Mouse (Mus musculus) hindbrain, embryonic 16.5 days (tissue): ENCODE data around the gene Rab5b. TPM values are rescaled to one million over a fixed set of nuclear protein-coding genes. Genes with fewer than 3 reads are reported as not detected.
A peak's percentile ranks its signal among the peaks of the same experiment; 100 is the strongest.

ENCODE experiments used
- ATAC-seq: fragments of 200-750 bp; cut with Nextera tagmentation; 2 replicates; pipeline ENCODE4 v1.8.0; 2017; ENCODE audit warnings: moderate TSS enrichment, moderate library complexity
- H3K27ac ChIP-seq: fragments of 300-500 bp; sonication (generic); 2 replicates; pipeline ENCODE4 v1.5.1; 2014; ENCODE audit warnings: low read depth, mild to moderate bottlenecking, control low read depth, low read length, moderate library complexity
- H3K27me3 ChIP-seq: fragments of 300-500 bp; sonication (generic); replicated peaks from 2 replicates; pipeline ENCODE4 v1.6.1; 2014; ENCODE audit warnings: low read length; ENCODE audit not compliant: control insufficient read depth, insufficient read depth
- H3K36me3 ChIP-seq: fragments of 300-500 bp; sonication (generic); 2 replicates; pipeline ENCODE4 v1.6.1; 2014; ENCODE audit warnings: mild to moderate bottlenecking, low read length, moderate library complexity, mixed read lengths; ENCODE audit not compliant: control insufficient read depth, insufficient read depth
- H3K4me1 ChIP-seq: fragments of 300-500 bp; sonication (generic); 2 replicates; pipeline ENCODE4 v1.6.1; 2014; ENCODE audit warnings: low read depth, low read length; ENCODE audit not compliant: control insufficient read depth, insufficient read depth
- H3K4me2 ChIP-seq: fragments of 300-500 bp; sonication (generic); 2 replicates; pipeline ENCODE4 v1.6.1; 2014; ENCODE audit warnings: mild to moderate bottlenecking, low read length, control low read depth, moderate library complexity
- H3K4me3 ChIP-seq: fragments of 300-500 bp; sonication (generic); 2 replicates; pipeline ENCODE4 v1.5.1; 2014; ENCODE audit warnings: mild to moderate bottlenecking, low read length, control low read depth, moderate library complexity
- H3K9ac ChIP-seq: fragments of 300-500 bp; sonication (generic); 2 replicates; pipeline ENCODE4 v1.6.1; 2014; ENCODE audit warnings: low read depth, mild to moderate bottlenecking, control low read depth, low read length, moderate library complexity
- H3K9me3 ChIP-seq: fragments of 300-500 bp; sonication (generic); 2 replicates; pipeline ENCODE4 v1.6.1; 2014; ENCODE audit warnings: mild to moderate bottlenecking, low read length, moderate library complexity; ENCODE audit not compliant: control insufficient read depth
- WGBS: fragments of 180-500 bp; shearing (Covaris S2); extraction: QIAGEN DNeasy Blood & Tissue Kit; methylation state at CpG from one replicate; pipeline ENCODE4 v1.1.7; 2014; 5-methylcytosine and 5-hydroxymethylcytosine counted together
- polyA plus RNA-seq: library from polyadenylated mRNA; unstranded; fragments of >200 nt; fragmentation: Nextera tagmentation; extraction: Ambion mirVana; gene quantifications from 2 replicates; pipeline ENCODE4 v1.2.1, GENCODE M21; 2015

Rab5b gene
- polyA plus RNA-seq, 1 experiment from 2014 or later: 118 TPM

- H3K27ac ChIP-seq: no peak overlapping the region
- H3K9ac ChIP-seq: no peak overlapping the region
- ATAC-seq: no peak
- H3K36me3 ChIP-seq: no peaks in the 10 kb centered on the region
- H3K4me3 ChIP-seq: no peak overlapping the region
- no peaks in the 10 kb centered on the region for H3K27me3 ChIP-seq
- H3K4me2 ChIP-seq: no peak overlapping the region
- WGBS: 93% methylated on average over 9 of the region's 9 CpGs
- H3K4me1 ChIP-seq: peaks cover 11% of the 10 kb centered on the region
- H3K9me3 ChIP-seq: no peaks in the 10 kb centered on the region
These were observed 24.9 kb downstream of the Rab5b start for GRCm38 (mm10) chr10:128671148-128671547.

- peak; percentile 76 for ATAC-seq
- no peaks in the 10 kb centered on the region for H3K27me3 ChIP-seq
- no peaks in the 10 kb centered on the region for H3K9me3 ChIP-seq
- H3K4me2 ChIP-seq: peak overlapping the region; percentile 74
- peak overlapping the region; percentile 84 for H3K27ac ChIP-seq
- no peaks in the 10 kb centered on the region for H3K36me3 ChIP-seq
- H3K9ac ChIP-seq: peak overlapping the region; percentile 78
- peaks cover 11% of the 10 kb centered on the region for H3K4me1 ChIP-seq
- peak overlapping the region; percentile 67 for H3K4me3 ChIP-seq
- under 1% methylated on average over 42 of the region's 42 CpGs for WGBS
These were observed 27.0 kb downstream of the Rab5b start for GRCm38 (mm10) chr10:128668790-128669672.

- Histone ChIP-seq H3K27ac (no peak overlapping the region), H3K4me1 (peaks cover 5% of the 10 kb centered on the region), H3K4me3 (no peak overlapping the region), H3K36me3 (no peaks in the 10 kb centered on the region), H3K27me3 (no peaks in the 10 kb centered on the region), H3K9me3 (no peaks in the 10 kb centered on the region), H3K4me2 (no peak overlapping the region), H3K9ac (no peak overlapping the region)
- WGBS: 99% methylated on average over 2 of the region's 2 CpGs
- no peak for ATAC-seq
These were observed 30.3 kb downstream of the Rab5b start for GRCm38 (mm10) chr10:128665806-128666205.

- H3K4me2 ChIP-seq: no peak overlapping the region
- 87% methylated on average over 3 of the region's 3 CpGs for WGBS
- H3K4me3 ChIP-seq: no peak overlapping the region
- H3K4me1 ChIP-seq: peaks cover 5% of the 10 kb centered on the region
- no peaks in the 10 kb centered on the region for H3K9me3 ChIP-seq
- H3K27me3 ChIP-seq: no peaks in the 10 kb centered on the region
- H3K27ac ChIP-seq: no peak overlapping the region
- no peak for ATAC-seq
- no peaks in the 10 kb centered on the region for H3K36me3 ChIP-seq
- H3K9ac ChIP-seq: no peak overlapping the region
These were observed 30.8 kb downstream of the Rab5b start for GRCm38 (mm10) chr10:128665307-128665706.

GRCm38 (mm10) chr10:128664808-128665207 lies 31.3 kb downstream of the Rab5b start:
- WGBS: 74% methylated on average over 3 of the region's 3 CpGs
- Histone ChIP-seq H3K27ac (no peak overlapping the region), H3K4me2 (no peak overlapping the region), H3K4me3 (no peak overlapping the region), H3K27me3 (no peaks in the 10 kb centered on the region), H3K36me3 (no peaks in the 10 kb centered on the region), H3K4me1 (peaks cover 5% of the 10 kb centered on the region), H3K9ac (no peak overlapping the region), H3K9me3 (no peaks in the 10 kb centered on the region)
- no peak for ATAC-seq

- H3K4me2 ChIP-seq: no peak overlapping the region
- ATAC-seq: no peak
- no peak overlapping the region for H3K4me3 ChIP-seq
- H3K36me3 ChIP-seq: no peaks in the 10 kb centered on the region
- no peak overlapping the region for H3K27ac ChIP-seq
- no peaks in the 10 kb centered on the region for H3K27me3 ChIP-seq
- no peak overlapping the region for H3K9ac ChIP-seq
- 71% methylated on average over 5 of the region's 5 CpGs for WGBS
- H3K9me3 ChIP-seq: no peaks in the 10 kb centered on the region
- H3K4me1 ChIP-seq: peaks cover 5% of the 10 kb centered on the region
These were observed 32.4 kb downstream of the Rab5b start for GRCm38 (mm10) chr10:128663441-128664220.

- Histone ChIP-seq H3K4me3 (no peak overlapping the region), H3K27me3 (no peaks in the 10 kb centered on the region), H3K9ac (no peak overlapping the region), H3K4me1 (no peaks in the 10 kb centered on the region), H3K36me3 (no peaks in the 10 kb centered on the region), H3K4me2 (no peak overlapping the region), H3K27ac (no peak overlapping the region), H3K9me3 (no peaks in the 10 kb centered on the region)
- ATAC-seq: no peak
These were observed 33.6 kb downstream of the Rab5b start for GRCm38 (mm10) chr10:128662465-128662864.

GRCm38 (mm10) chr10:128659490-128659889 lies 36.6 kb downstream of the Rab5b start:
- H3K36me3 ChIP-seq: no peaks in the 10 kb centered on the region
- no peak overlapping the region for H3K4me3 ChIP-seq
- H3K4me1 ChIP-seq: no peaks in the 10 kb centered on the region
- WGBS: 41% methylated on average over 9 of the region's 9 CpGs
- no peaks in the 10 kb centered on the region for H3K27me3 ChIP-seq
- ATAC-seq: no peak
- H3K9ac ChIP-seq: no peak overlapping the region
- H3K4me2 ChIP-seq: no peak overlapping the region
- H3K27ac ChIP-seq: no peak overlapping the region
- H3K9me3 ChIP-seq: no peaks in the 10 kb centered on the region

GRCm38 (mm10) chr10:128657844-128658243 lies 38.2 kb downstream of the Rab5b start:
- Histone ChIP-seq H3K4me2 (no peak overlapping the region), H3K4me1 (no peaks in the 10 kb centered on the region), H3K27me3 (no peaks in the 10 kb centered on the region), H3K9me3 (no peaks in the 10 kb centered on the region), H3K27ac (no peak overlapping the region), H3K9ac (no peak overlapping the region), H3K36me3 (no peaks in the 10 kb centered on the region), H3K4me3 (no peak overlapping the region)
- ATAC-seq: no peak
- WGBS: 53% methylated on average over 9 of the region's 9 CpGs
